In the genomic region with DNA sequence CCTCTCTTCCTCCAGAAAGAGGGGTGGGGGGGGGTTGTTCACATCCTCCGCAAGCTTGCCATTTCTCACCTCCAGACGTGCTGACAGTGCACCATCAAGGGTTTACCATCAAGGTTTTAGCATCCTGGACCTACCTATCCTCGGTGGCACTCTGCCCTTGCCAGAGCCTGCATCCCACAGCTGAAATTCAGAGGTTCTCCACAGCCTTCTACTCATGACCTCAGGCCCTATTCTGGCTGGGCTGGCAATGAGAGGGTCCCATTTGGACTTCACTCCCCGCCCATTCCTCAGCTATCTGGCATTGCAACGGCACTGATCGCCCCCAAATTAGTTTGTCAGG, we compare ENCODE assay signal across 8 mouse cellular contexts. TPM values are rescaled to one million over a fixed set of nuclear protein-coding genes. Genes with fewer than 3 reads are reported as not detected.
DNase-seq lines count a peak whose midpoint lies in the region; ATAC-seq and TF ChIP-seq lines count a peak whose summit lies in the region.
"Not testable (repeated sequence)": the region's sequence is repeated elsewhere in the genome, so short reads cannot be mapped to it uniquely, and the experiment has no call there.

No protein-coding gene starts in this region.

- peak overlapping the region; percentile 61; the same call in 1 of the 2 replicates for H3K9ac ChIP-seq in CH12.LX (ENCODE audit: insufficient read depth, low read depth)
- H3K9ac ChIP-seq in embryonic facial prominence, embryonic 14.5 days (ENCODE audit: low read depth, low read length) = peak overlapping the region; percentile 34; the same call in 1 of the 2 replicates
- H3K9ac ChIP-seq in heart, adult 2 months (ENCODE audit: low read depth, low read length); liver, embryonic 15.5 days: not testable (repeated sequence)
- H3K9ac ChIP-seq in hindbrain, embryonic 14.5 days = peak overlapping the region; percentile 79
- peak overlapping the region; percentile 62 for H3K9ac ChIP-seq in midbrain, embryonic 14.5 days (replicated peaks; ENCODE audit: low read length)

- H3K4me3 ChIP-seq in CH12.LX (replicated peaks in 1 of 3; ENCODE audit: low read depth in 2 of 3, low read length in 2 of 3, poor library complexity in 1 of 3) = peak overlapping the region; percentile 34 to 68 (median 40)
- H3K4me3 ChIP-seq in embryonic facial prominence, embryonic 14.5 days (ENCODE audit: low read depth, low read length) = peak overlapping the region; percentile 34
- peak overlapping the region; percentile 35; the same call in 1 of the 2 replicates for H3K4me3 ChIP-seq in heart, adult 2 months
- peak overlapping the region; percentile 48 for H3K4me3 ChIP-seq in hindbrain, embryonic 14.5 days (replicated peaks; ENCODE audit: low read length)
- peak overlapping the region; percentile 72 for H3K4me3 ChIP-seq in layer of hippocampus, adult 2 months
- peak overlapping the region; percentile 40 for H3K4me3 ChIP-seq in liver, embryonic 15.5 days (replicated peaks)
- peak overlapping the region; percentile 49 for H3K4me3 ChIP-seq in midbrain, embryonic 14.5 days (replicated peaks; ENCODE audit: low read depth, low read length)
- peak overlapping the region; percentile 43; the same call in 1 of the 2 replicates for H3K4me3 ChIP-seq in spleen, adult 2 months (ENCODE audit: extremely low read depth, insufficient read depth, insufficient read length)

- H3K79me2 ChIP-seq in CH12.LX (replicated peaks; ENCODE audit: control insufficient read depth, extremely low read depth, insufficient read depth, poor library complexity, severe bottlenecking) = peaks cover 10% of the 10 kb centered on the region
- H3K79me2 ChIP-seq in heart, adult 2 months (replicated peaks; ENCODE audit: control insufficient read depth, insufficient read depth, low read length) = not testable (repeated sequence)

- not testable (repeated sequence) for TF ChIP-seq CTCF in CH12.LX (conservative IDR thresholded peaks at IDR 0.05 in 1 of 2, IDR thresholded peaks at IDR 0.05 in 1 of 2; ENCODE audit: low read depth in 2 of 2, low read length in 2 of 2); heart, adult 2 months (IDR thresholded peaks at IDR 0.05); layer of hippocampus, adult 2 months (conservative IDR thresholded peaks at IDR 0.05); spleen, adult 2 months (IDR thresholded peaks at IDR 0.05; ENCODE audit: extremely low read depth, insufficient read depth, insufficient read length, insufficient replicate concordance)

- not testable (repeated sequence) for TF ChIP-seq POLR2A in CH12.LX (IDR thresholded peaks at IDR 0.05; ENCODE audit: low read depth, low read length); heart, adult 2 months (IDR thresholded peaks at IDR 0.05; ENCODE audit: insufficient read depth, low read depth, low read length); spleen, adult 2 months (IDR thresholded peaks at IDR 0.05; ENCODE audit: low read depth, low read length)

- H3K36me3 ChIP-seq in CH12.LX (replicated peaks in 1 of 2; ENCODE audit: control insufficient read depth in 1 of 2, insufficient read depth in 1 of 2, low read length in 1 of 2); embryonic facial prominence, embryonic 14.5 days (ENCODE audit: control insufficient read depth, insufficient read depth, low read length); heart, adult 2 months (ENCODE audit: control insufficient read depth, insufficient read depth, low read length); hindbrain, embryonic 14.5 days (replicated peaks; ENCODE audit: control insufficient read depth, insufficient read depth); liver, embryonic 15.5 days (replicated peaks); midbrain, embryonic 14.5 days (ENCODE audit: control insufficient read depth, insufficient read depth, low read length); spleen, adult 2 months (ENCODE audit: control insufficient read depth, insufficient read depth, low read length): not testable (repeated sequence)

- TF ChIP-seq RAD21 in CH12.LX (IDR thresholded peaks at IDR 0.05; ENCODE audit: low read depth, low read length) = not testable (repeated sequence)

- ATAC-seq in embryonic facial prominence, embryonic 14.5 days (ENCODE audit: low read depth); hindbrain, embryonic 14.5 days (ENCODE audit: low FRiP score); liver, embryonic 15.5 days (ENCODE audit: insufficient read depth): not testable (repeated sequence)
- ATAC-seq in midbrain, embryonic 14.5 days (ENCODE audit: low FRiP score, low TSS enrichment) = peak; percentile 41; the same call in 1 of the 2 replicates

- TF ChIP-seq EP300 in CH12.LX (IDR thresholded peaks at IDR 0.05; ENCODE audit: low read length); heart, adult 2 months (IDR thresholded peaks at IDR 0.05; ENCODE audit: insufficient read depth, low read depth, low read length): not testable (repeated sequence)

- not testable (repeated sequence) for DNase-seq in CH12.LX (ENCODE audit: extremely low read depth); embryonic facial prominence, embryonic 14.5 days (ENCODE audit: low spot score); heart, adult 2 months; hindbrain, embryonic 14.5 days (ENCODE audit: low spot score); layer of hippocampus, adult 2 months (ENCODE audit: low spot score in 2 of 2); midbrain, embryonic 14.5 days; spleen, adult 2 months (ENCODE audit: low read depth in 1 of 2, low spot score in 2 of 2)

- not testable (repeated sequence) for H3K9me3 ChIP-seq in CH12.LX (replicated peaks; ENCODE audit: low read length); embryonic facial prominence, embryonic 14.5 days (ENCODE audit: control insufficient read depth, low read length); hindbrain, embryonic 14.5 days (ENCODE audit: control insufficient read depth, low read length); liver, embryonic 15.5 days (replicated peaks); midbrain, embryonic 14.5 days (ENCODE audit: control insufficient read depth, low read length)

- intact Hi-C loops in heart, adult 2 months (cut with DNase I) = not testable (repeated sequence)

- not testable (repeated sequence) for H3K27me3 ChIP-seq in CH12.LX (replicated peaks); embryonic facial prominence, embryonic 14.5 days (replicated peaks; ENCODE audit: control insufficient read depth, insufficient read depth, low read length); heart, adult 2 months (ENCODE audit: control insufficient read depth, insufficient read depth, low read length); hindbrain, embryonic 14.5 days (ENCODE audit: control insufficient read depth, insufficient read depth, low read length); liver, embryonic 15.5 days; midbrain, embryonic 14.5 days (ENCODE audit: control insufficient read depth, insufficient read depth, low read length); spleen, adult 2 months (ENCODE audit: control insufficient read depth, insufficient read depth, low read length)

- WGBS in embryonic facial prominence, embryonic 14.5 days = 20% methylated on average over 1 of the region's 6 CpGs
- WGBS in heart, adult 2 months = 16% methylated on average over 3 of the region's 6 CpGs
- WGBS in hindbrain, embryonic 14.5 days = 0% methylated on average over 2 of the region's 6 CpGs
- 33% methylated on average over 2 of the region's 6 CpGs for WGBS in liver, embryonic 15.5 days (ENCODE audit: insufficient replicate concordance)
- 7% methylated on average over 3 of the region's 6 CpGs for WGBS in midbrain, embryonic 14.5 days
- 15% methylated on average over 3 of the region's 6 CpGs for WGBS in spleen, adult 2 months

- dilution Hi-C loops in CH12.LX (cut with MboI; ENCODE audit: extremely low pct_ligation_motif_present, extremely low pct_unique_long_range_greater_than_20kb, low sequenced_read_pairs) = not testable (repeated sequence)

- H3K4me2 ChIP-seq in CH12.LX (ENCODE audit: insufficient read depth, low read depth, poor library complexity, severe bottlenecking) = peak overlapping the region; percentile 83
- H3K4me2 ChIP-seq in embryonic facial prominence, embryonic 14.5 days (ENCODE audit: low read depth, low read length) = peak overlapping the region; percentile 56
- H3K4me2 ChIP-seq in hindbrain, embryonic 14.5 days (replicated peaks) = peak overlapping the region; percentile 50
- H3K4me2 ChIP-seq in liver, embryonic 15.5 days = peak overlapping the region; percentile 65
- peak overlapping the region; percentile 49 for H3K4me2 ChIP-seq in midbrain, embryonic 14.5 days (ENCODE audit: low read length)

- peak overlapping the region; percentile 84 for H3K27ac ChIP-seq in CH12.LX (ENCODE audit: insufficient read depth, low read depth)
- peak overlapping the region; percentile 67 for H3K27ac ChIP-seq in embryonic facial prominence, embryonic 14.5 days (replicated peaks; ENCODE audit: low read depth, low read length)
- peak overlapping the region; percentile 73 for H3K27ac ChIP-seq in heart, adult 2 months
- H3K27ac ChIP-seq in hindbrain, embryonic 14.5 days = peak overlapping the region; percentile 92
- H3K27ac ChIP-seq in layer of hippocampus, adult 2 months = peak overlapping the region; percentile 95
- H3K27ac ChIP-seq in liver, embryonic 15.5 days (replicated peaks) = not testable (repeated sequence)
- peak overlapping the region; percentile 89 for H3K27ac ChIP-seq in midbrain, embryonic 14.5 days (replicated peaks; ENCODE audit: low read depth, low read length)
- peak overlapping the region; percentile 29; the same call in 1 of the 2 replicates for H3K27ac ChIP-seq in spleen, adult 2 months (ENCODE audit: insufficient read depth, low read length)

- in situ Hi-C loops in CH12.LX (cut with MboI; ENCODE audit: low pct_ligation_motif_present, low pct_unique_long_range_greater_than_20kb, low sequenced_read_pairs) = not testable (repeated sequence)

- H3K4me1 ChIP-seq in CH12.LX (ENCODE audit: control insufficient read depth in 1 of 2, insufficient read depth in 2 of 2); embryonic facial prominence, embryonic 14.5 days (ENCODE audit: control insufficient read depth, insufficient read depth, low read length); heart, adult 2 months (ENCODE audit: control insufficient read depth, insufficient read depth, low read length); hindbrain, embryonic 14.5 days (replicated peaks; ENCODE audit: control insufficient read depth, insufficient read depth, low read length); liver, embryonic 15.5 days (replicated peaks); midbrain, embryonic 14.5 days (ENCODE audit: control insufficient read depth, insufficient read depth, low read length); spleen, adult 2 months (ENCODE audit: control insufficient read depth, insufficient read depth, insufficient read length): not testable (repeated sequence)

RNA-seq across cellular contexts. Expression of a gene that starts 3.1 kb away (rescaled TPM):
- 3.8 and 4.5 TPM in 2 replicates for total RNA-seq in CH12.LX (2012; rRNA removed)
- total RNA-seq in CH12.LX (2014; rRNA removed) = 5.4 and 5.7 TPM in 2 replicates
- polyA plus RNA-seq in CH12.LX (2012; ENCODE audit: insufficient read length, low read depth) = 8.2 and 8.8 TPM in 2 replicates
- 25.8 and 30.9 TPM in 2 replicates for polyA plus RNA-seq in embryonic facial prominence, embryonic 14.5 days (2014; fragmentation: Nextera tagmentation; extraction: Ambion mirVana)
- total RNA-seq in heart, adult 2 months (2021) = 1 to 10 TPM; 6.6 to 7.9 TPM
- polyA plus RNA-seq in heart, adult 2 months (2012; rRNA removed) = 10.2 and 18.2 TPM in 2 replicates
- 207 and 233 TPM in 2 replicates for polyA plus RNA-seq in hindbrain, embryonic 14.5 days (2014; fragmentation: Nextera tagmentation; extraction: Ambion mirVana)
- 100 to 1,000 TPM; 473 to 514 TPM for total RNA-seq in layer of hippocampus, adult 2 months (2021)
- 0.73 and 1.3 TPM in 2 replicates for polyA plus RNA-seq in liver, embryonic 15.5 days (2015; fragmentation: Nextera tagmentation; extraction: Ambion mirVana)
- polyA plus RNA-seq in midbrain, embryonic 14.5 days (2014; fragmentation: Nextera tagmentation; extraction: Ambion mirVana) = 169 and 199 TPM in 2 replicates
- polyA plus RNA-seq in spleen, adult 2 months (2012; rRNA removed) = 3.6 and 5.0 TPM in 2 replicates

RNA-seq across cellular contexts. Expression of a gene that starts 55.3 kb away (rescaled TPM):
- total RNA-seq in CH12.LX (2012; rRNA removed) (21.4 and 23.7 TPM in 2 replicates), CH12.LX (2014; rRNA removed) (28.7 and 29.1 TPM in 2 replicates)
- polyA plus RNA-seq in CH12.LX (2012; ENCODE audit: insufficient read length, low read depth) = 18.4 and 20.6 TPM in 2 replicates
- 60.9 and 62.9 TPM in 2 replicates for polyA plus RNA-seq in embryonic facial prominence, embryonic 14.5 days (2014; fragmentation: Nextera tagmentation; extraction: Ambion mirVana)
- 10 to 100 TPM; 57.0 to 66.6 TPM for total RNA-seq in heart, adult 2 months (2021)
- 98.3 and 112 TPM in 2 replicates for polyA plus RNA-seq in heart, adult 2 months (2012; rRNA removed)
- polyA plus RNA-seq in hindbrain, embryonic 14.5 days (2014; fragmentation: Nextera tagmentation; extraction: Ambion mirVana) = 66.4 and 66.6 TPM in 2 replicates
- total RNA-seq in layer of hippocampus, adult 2 months (2021) = 10 to 100 TPM; 40.8 to 44.2 TPM
- 32.3 and 34.8 TPM in 2 replicates for polyA plus RNA-seq in liver, embryonic 15.5 days (2015; fragmentation: Nextera tagmentation; extraction: Ambion mirVana)
- polyA plus RNA-seq in midbrain, embryonic 14.5 days (2014; fragmentation: Nextera tagmentation; extraction: Ambion mirVana) = 56.5 and 57.4 TPM in 2 replicates
- 28.3 and 32.9 TPM in 2 replicates for polyA plus RNA-seq in spleen, adult 2 months (2012; rRNA removed)
